Mouse (Mus musculus) 3134 (cell line): ENCODE data around the gene Ankrd45.
"Not testable (repeated sequence)": the region's sequence is repeated elsewhere in the genome, so short reads cannot be mapped to it uniquely, and the experiment has no call there.

Source experiments
- DNase-seq: peaks from one replicate; pipeline ENCODE4 v3.0.0-alpha.2; 2011; ENCODE audit warnings: low spot score; ENCODE audit not compliant: insufficient read length; ENCODE audit errors: extremely low read depth

The Ankrd45 gene

GRCm38 (mm10) chr1:161142531-161143159 is at the start of gene Ankrd45:
Ankrd45 (plus strand) TSS chr1:161142691.
- DNase-seq = no peak

GRCm38 (mm10) chr1:161099721-161100405 is 42.6 kb upstream of the Ankrd45 start:
- DNase-seq = no peak

- no peak for DNase-seq
Observed at GRCm38 (mm10) chr1:161103842-161104241, 38.6 kb upstream of the Ankrd45 start.

DNA sequence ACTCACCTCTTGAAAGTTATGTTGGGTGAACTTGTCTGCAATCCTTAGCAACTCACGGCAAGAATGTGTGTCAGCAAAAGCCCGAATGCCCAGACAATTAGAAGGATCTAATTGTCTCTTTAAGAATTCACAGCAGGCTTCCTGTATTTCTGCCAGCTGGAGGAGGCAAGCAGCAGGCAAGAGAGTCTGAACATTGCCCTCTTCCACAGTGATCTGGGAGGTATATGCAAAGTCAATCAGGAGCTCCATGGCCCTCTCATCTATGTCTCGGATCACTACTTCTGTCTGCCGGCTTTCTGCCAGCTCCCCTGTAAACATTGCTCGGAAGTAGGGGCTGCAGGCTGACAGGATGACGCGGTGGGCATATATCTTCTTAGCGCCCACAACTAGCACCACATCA is 33.3 kb upstream of the Ankrd45 start:
- no peak for DNase-seq

- DNase-seq = no peak
Observed at GRCm38 (mm10) chr1:161114591-161114990, 27.9 kb upstream of the Ankrd45 start.

GRCm38 (mm10) chr1:161122661-161123418 is 19.7 kb upstream of the Ankrd45 start:
- DNase-seq = no peak

- DNase-seq = no peak
Observed at GRCm38 (mm10) chr1:161126461-161126860, 16.0 kb upstream of the Ankrd45 start.

DNA sequence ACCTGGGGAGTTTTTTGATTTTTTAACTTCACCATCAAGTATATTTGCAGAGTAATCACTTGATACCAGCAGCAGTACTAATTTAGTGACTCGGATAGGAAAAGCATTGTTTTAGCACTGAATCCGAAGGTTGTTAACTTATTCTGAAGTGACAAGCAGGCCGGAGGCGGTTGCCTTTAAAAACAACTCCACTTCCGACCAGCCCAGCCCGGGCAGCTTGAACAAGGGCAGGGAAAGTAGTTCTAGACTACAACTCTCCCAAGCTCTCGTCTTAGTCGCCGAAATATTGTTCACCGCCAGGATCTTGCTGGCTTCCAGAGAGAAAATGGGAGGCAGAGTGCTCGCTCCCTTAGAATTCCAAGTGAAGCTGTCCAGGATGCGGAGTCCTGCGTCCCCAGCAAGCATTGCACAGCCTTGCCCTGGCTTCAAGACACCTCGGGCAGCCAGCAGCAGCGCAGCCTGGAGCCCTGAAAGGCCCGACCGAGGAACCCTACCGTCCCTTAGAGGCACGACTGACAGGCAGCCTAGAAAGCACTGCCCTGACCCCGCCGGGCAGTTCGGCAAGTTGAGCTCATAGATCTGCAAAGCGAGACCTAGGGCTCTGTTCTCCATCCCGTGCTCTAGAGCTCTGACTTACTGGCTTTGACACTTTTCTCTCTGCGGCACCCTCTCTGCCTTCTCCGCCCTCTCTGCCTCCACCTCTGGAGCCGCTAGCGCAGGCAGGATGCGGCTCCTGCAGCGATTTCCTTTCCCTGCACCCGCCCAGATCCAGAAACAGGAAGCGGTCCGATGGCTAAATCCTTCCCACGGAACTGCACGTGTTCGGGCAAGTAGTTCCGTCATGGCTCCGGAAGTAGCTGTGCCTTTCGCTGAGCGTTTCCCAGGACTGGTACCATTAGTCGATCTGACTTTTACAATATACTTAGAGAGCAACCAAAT is 11.5 kb upstream of the Ankrd45 start, which contains the start of gene Klhl20:
Gene Klhl20 (minus strand): TSS at position 786 of the 939 bp plus-strand sequence.
- peak; percentile 81 for DNase-seq

- DNase-seq = no peak
Observed at GRCm38 (mm10) chr1:161139496-161139895, 3.0 kb upstream of the Ankrd45 start.

GRCm38 (mm10) chr1:161140026-161140762 is 2.3 kb upstream of the Ankrd45 start:
- DNase-seq = no peak

DNA sequence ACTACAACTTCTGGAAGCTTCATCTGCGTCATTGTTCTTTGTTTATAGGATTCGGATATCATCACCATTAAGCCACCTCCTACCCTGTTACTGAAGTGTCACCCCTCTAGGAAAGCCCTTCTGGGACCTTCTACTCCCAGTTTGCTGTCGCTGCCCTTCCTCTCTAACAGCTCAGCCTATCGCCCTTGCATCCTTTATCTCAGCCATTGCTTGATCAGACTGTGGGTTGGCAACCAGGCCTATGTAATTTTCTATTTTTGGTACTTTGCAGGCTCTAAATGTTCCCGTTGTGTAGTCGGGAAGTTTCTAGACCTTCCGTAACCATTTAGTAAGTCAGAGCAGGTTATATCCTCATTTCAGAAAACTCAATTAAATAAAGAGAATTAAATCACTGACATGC is 725 bp downstream of the Ankrd45 start:
- DNase-seq = no peak

GRCm38 (mm10) chr1:161145611-161146010 is 3.1 kb downstream of the Ankrd45 start:
- not testable (repeated sequence) for DNase-seq

GRCm38 (mm10) chr1:161147888-161148287 is 5.4 kb downstream of the Ankrd45 start:
- no peak for DNase-seq

- DNase-seq = no peak
Observed at GRCm38 (mm10) chr1:161151098-161151497, 8.6 kb downstream of the Ankrd45 start.

GRCm38 (mm10) chr1:161156546-161156945 is 14.1 kb downstream of the Ankrd45 start:
- no peak for DNase-seq

DNA sequence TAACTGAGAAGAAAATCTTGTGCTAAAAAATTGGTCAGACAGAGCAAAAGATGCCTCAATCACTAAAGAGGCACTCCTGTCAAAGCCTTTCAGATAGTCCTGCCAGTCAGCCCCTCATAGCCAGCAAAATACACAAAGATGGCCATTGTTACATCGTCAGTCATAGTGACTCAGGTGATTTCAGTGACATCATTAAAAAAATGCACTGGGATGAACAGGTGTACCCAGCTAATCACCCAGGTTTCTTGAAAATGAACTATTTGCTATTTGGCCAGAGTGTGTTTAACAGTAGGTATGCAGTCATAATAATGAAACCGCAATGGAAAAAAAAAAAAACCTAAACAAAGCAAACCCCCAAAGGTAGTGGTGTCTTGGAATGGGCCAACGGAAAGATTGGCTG is 16.7 kb downstream of the Ankrd45 start, which contains the start of gene Tex50:
Gene Tex50 (minus strand): TSS at position 101 of the 400 bp plus-strand sequence.
- no peak for DNase-seq

DNA sequence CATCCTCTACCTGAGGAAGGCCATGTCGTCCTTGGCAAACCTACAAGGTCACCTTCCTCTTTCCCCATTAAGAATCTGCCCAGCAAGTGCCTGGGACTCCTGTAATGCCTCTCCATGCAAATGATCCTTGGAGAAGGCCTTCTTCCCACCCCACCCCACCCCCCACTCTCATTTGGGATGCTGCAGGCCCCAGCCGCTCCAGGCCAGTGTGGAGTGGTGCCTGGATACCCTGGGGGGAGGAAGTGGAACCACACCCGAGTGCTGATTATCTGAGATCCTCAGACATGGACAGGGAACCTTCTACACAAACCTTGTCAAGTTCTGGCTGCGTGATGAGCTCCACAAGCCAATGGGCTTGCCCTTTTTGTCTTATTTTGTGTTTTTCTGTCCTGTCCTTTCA is 17.8 kb downstream of the Ankrd45 start:
- no peak for DNase-seq

GRCm38 (mm10) chr1:161170651-161171050 is 28.2 kb downstream of the Ankrd45 start:
- peak; percentile 10 for DNase-seq

DNA sequence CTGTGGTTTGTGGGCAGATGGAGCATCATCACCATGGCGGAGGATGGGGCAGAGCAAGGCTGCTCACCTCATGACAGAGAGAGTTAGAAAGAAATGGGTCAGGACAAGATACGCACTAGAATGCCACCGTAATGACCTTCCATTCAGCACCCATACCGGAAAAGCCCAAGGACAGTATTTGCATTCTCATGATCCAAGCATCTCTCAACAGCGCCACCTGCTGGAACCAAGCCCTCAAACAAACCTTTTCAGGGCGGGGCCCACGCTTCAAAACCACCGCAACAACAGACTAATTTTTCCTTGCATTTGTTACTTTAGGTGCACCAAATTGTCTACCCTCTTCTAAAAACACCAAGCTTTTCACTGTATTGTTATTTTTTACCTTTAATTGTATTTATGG is 38.2 kb downstream of the Ankrd45 start:
- DNase-seq = peak; percentile 25

GRCm38 (mm10) chr1:161182386-161182785 is 39.9 kb downstream of the Ankrd45 start:
- DNase-seq = no peak
